Mouse (Mus musculus): ENCODE data around the gene Foxk2.
A peak's percentile ranks its signal among the peaks of the same experiment; 100 is the strongest.
"Not testable (repeated sequence)": the region's sequence is repeated elsewhere in the genome, so short reads cannot be mapped to it uniquely, and the experiment has no call there.

Foxk2 gene

DNA sequence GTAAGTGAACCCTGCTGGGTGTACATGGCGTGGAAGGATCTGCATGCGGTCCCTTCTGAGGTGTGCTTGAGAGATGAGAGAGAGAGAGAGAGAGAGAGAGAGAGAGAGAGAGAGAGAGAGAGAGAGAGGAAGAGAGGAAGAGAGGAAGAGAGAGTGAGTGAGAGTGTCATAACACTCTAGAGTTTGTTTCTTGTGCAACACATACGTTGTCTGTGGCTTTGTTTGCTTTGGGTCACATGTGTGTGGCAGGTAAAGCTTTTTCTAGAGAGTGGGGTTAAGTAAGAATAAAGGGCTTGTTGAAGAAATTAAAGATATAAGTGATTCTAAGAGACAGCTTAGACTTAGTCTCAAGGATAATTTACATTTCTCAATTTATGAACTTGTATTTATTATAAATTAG is 18.2 kb downstream of the Foxk2 start:
- DNase-seq (ENCODE audit: low spot score in 2 of 2), result no peak

DNA sequence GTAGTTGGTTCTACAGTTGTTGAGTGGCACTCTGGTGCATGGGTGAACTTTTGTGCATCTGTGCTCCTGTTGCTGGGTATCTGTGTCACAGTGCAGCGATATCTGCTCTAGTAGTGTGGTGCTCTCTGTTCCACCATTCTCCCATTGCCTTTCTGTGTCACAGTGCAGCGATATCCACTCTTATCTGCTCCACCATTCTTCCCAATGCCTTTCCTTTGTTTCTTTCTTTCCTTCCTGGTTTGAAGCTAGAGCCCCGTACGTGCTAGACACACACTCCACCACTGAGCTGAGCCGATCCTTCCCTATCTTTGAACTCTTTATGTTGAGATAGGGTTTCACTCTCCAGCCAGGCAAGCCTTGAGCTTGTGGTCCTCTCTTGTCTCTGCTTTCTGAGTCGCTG is 23.1 kb downstream of the Foxk2 start:
- no peak for DNase-seq (ENCODE audit: low spot score in 2 of 2)

DNA sequence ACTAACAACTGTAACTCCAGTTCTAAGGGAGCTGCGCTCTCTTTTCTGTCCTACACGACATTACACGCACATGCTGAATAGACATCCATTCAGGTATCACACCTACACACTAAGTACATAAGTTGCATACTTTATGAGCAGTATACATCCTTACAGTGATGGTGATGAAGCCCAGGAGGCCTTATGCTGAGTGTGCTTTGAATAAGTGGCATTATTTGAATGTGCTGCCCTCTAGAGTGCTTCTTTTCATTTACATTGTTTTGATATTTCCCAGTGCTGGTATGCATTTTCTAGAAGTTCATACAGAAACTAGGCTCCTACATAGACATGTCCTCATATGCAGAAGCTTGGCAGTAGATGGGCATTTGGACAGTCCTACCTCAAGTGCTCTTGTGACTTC is 30.1 kb downstream of the Foxk2 start:
- DNase-seq (ENCODE audit: low spot score in 2 of 2), result no peak

DNA sequence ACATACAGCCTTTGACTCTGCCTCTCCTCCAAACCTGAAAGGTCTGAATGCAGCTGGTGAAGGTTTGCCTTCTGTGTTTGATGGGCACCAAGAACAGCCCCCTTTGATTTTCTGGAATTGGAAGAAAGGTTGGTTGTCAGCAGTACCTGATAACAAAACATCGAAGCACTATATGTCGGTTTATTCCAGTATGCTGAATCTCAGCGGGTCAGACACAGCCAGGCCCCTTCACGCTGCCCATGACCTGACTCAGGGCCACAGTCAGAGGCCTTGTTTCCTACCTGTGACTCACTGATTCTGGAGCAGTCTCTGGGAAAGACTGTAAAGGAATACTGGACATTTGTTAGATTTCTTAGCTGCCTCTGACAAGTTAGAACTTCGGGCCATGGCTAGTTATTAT is 35.0 kb downstream of the Foxk2 start:
- DNase-seq (ENCODE audit: low spot score in 2 of 2), result no peak

DNA sequence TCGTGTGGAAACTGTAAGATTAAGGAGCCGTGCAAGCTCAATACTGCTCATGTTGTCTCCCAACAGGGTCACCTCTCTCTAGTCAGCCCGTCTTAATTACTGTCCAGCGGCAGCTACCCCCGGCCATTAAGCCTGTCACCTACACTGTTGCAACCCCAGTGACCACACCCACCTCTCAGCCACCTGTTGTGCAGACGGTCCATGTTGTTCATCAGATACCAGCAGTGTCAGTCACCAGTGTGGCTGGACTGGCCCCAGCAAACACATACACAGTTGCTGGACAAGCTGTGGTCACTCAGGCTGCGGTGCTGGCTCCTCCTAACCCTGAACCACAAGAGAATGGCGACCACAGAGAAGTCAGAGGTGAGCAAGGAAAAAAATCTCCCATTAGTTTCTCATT is 38.7 kb downstream of the Foxk2 start:
- DNase-seq (ENCODE audit: low spot score in 2 of 2), result no peak

DNA sequence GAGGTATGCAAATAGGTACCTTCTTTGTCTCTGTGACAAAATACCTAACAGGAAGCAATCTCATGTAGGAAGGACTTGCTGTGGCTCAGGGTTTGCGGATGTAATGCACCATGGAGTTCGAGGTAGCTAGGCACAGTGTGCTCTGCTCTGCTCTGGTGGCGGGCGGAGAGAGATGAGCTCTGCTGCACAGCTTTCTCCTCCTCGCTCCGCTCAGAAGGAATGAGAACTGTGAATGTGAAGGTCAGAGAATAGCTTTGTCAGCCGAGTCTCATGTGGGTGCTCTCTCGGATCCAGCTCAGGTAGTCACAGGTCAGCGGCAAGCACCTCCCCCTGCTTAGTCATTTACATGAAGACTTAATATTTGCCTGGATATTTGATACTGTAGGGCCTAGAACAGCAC is 40.5 kb downstream of the Foxk2 start:
- no peak for DNase-seq (ENCODE audit: low spot score in 2 of 2)

DNA sequence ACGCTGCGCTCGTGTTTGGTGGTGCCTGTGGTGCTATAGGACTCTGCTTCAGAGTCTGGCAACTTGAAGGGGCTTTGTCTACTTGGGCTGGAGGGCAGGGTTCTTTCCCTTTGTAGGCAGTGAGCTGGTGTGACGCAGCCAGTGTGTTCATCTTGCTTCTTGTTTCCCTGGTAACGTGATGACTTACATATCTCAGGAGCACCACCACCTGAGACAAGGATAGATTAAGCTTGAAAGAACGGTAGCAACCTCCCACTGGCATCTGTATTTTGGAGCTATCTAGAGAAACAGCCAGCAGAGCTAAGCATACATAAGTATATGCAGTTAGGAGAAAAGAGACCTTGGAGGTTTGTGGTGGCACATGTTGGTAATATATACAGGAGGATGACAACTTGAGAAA is 45.6 kb downstream of the Foxk2 start:
- DNase-seq (ENCODE audit: low spot score in 2 of 2), result no peak

DNA sequence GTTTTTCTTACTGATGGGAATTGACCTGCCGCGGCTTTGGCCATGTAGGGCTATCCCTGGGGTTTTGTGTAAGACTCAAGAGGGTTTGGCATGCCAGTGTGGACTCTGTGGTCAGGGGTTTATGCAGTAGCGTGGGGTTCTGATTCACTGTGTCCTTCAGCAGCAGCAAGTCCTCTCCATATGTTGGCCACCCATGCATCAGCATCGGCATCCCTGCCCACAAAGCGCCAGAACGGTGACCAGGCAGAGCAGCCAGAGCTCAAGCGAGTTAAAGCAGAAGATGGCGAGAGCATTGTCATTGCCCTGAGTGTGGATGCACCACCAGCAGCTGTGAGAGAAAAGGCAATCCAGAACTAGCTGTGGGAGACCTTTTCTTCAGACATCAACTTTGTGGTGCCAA is 46.8 kb downstream of the Foxk2 start:
- no peak for DNase-seq (ENCODE audit: low spot score in 2 of 2)

DNA sequence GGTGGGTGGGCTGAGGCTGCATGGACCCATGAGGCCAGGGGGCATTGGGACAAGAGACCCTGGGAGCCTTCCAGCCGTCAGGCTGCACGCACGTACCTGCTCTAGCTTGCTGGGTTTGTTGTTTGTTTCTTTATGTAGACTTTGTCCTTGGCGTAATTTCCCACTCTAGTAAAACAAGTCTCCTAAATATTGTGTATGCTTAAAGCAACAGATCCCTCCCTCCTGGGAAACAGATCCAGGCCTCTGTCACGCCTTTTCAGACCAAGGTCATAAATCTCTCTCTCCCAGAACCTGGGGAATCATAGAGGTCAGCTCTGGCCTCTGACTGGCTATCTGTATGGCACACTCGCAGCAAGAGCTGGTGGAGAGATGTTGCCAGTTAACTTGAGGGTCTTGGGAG is 47.9 kb downstream of the Foxk2 start:
- not testable (repeated sequence) for DNase-seq (ENCODE audit: low spot score in 2 of 2)

DNA sequence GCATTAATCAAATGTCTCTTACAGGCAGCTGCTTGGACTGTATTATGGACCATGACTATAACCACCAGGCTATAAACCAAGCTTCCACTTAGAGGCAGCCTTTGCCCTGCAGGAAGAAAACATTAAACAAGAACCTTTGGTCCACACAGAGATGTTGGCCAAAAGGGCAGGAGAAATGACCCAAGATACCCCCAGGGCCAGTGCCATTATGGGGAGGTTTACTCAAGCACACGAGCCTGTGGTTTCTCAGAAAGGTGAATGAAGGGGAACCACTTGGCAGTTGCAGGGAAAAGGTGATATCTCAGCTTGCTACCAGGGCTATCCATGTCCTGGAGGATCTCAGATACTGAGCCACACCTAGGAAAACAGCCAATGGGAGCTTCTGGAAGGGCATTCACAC is 66.2 kb downstream of the Foxk2 start:
- DNase-seq (ENCODE audit: low spot score in 2 of 2), result no peak

DNA sequence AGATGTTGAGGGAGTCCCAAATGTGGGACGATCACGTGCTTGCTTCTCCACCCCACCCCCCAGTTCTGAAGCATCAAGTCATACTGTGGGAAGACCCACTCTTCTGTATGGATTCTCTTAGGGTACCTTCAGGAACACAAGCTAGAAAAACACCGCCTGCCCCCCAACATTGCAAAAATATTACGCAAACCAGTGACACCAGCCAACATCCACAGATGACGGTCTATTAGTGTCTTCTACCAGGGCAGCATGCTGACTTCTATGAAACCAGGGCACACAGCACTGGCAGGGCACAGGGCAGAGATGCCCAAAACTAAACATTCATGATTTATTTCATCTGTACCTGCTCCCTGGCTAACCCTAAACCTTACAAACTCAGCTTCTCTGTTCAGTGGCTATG is 66.9 kb downstream of the Foxk2 start:
- no peak for DNase-seq (ENCODE audit: low spot score in 2 of 2)

DNA sequence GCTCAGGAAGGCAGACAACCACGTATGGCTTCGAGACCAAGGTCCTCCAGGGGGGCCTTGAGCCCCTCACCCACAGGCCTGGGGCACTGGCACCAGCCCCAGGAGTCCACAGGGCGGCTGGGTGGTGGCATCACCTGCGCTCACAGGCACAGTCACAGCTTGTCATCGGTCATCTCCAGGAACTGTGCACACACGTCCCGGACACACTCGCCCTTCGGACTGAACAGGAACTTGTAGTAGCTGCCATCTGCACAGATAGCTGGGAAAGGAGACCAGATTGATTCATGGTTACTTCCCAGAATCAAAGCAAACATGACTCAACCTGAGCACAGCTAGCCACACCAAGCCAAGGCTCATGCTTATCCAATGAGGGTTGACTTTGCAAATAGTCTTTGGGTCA is 68.4 kb downstream of the Foxk2 start:
- no peak for DNase-seq (ENCODE audit: low spot score in 2 of 2)

DNA sequence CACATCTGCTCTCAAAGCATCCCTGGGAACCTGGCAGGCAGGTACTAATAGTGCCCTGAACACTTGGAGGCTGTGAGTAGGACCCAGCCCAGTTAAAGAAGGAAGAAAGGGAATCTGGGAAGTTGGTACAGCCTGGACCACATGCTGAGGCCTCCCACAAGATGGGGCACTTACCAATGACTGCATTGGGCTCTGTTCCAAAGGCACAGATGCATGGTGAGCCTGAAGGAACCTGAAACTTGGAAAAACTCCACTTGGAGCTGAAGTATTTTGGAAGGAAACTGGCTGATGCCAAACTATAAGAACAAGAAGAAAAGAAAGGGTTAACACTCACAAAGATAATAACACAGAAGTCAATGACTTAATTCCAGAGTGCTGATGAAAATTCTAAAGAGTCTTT is 68.8 kb downstream of the Foxk2 start:
- DNase-seq (ENCODE audit: low spot score in 2 of 2), result no peak

DNA sequence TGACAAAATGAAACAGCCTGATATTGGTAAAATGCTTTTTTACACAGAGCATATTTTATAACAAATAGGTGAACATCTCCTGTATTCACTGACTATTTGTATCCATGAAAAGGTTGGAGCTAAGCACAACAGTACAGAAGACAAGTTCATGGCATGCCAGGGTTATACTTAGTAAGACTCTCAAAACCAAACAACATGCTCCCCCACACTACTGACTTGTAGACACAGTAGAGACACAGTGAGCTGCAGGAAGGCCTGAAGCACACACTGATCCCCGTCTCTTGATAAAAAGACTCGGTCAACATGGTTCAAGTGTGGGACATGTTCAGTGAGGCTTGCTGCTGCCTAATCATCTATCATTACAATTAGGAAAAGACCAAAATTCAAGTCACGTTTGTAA is 71.9 kb downstream of the Foxk2 start:
- DNase-seq (ENCODE audit: low spot score in 2 of 2), result no peak

DNA sequence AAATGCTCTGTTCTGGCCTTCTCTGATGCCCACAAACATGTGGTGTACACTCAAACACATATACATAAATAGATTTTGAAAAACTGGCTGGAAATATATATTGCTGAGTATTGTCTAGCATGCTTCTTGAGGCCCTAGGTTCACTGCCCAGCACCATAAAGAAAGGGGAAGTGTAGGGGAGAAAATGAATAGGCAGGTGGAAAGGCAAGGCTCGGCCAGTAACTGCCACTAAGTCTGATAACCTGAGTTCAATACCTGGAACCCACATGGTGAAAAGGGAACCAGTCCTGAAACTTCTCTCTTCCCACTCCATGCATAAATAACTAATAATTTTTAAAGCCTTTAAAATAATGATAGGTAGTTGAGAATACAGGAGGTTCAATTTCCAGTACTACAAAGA is 79.9 kb downstream of the Foxk2 start:
- DNase-seq (ENCODE audit: low spot score in 2 of 2), result no peak

DNA sequence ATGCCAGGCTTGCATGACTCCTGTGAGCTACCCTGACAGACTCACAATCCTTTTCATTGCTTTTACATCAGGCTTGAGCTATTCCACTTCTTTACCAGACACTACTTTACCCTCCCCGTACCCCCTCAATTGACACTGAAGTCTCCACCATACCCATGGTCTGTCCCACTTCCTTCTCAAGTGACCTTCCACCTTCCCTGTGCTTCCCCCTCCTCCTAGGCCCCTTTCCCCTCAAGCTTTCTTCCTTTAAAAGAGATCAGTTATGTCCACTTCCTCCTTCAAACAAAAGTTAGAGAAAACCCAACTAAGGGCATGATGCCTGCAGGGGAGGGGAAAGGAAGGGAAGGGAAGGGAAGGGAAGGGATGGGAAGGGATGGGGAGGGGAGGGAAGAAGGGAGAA is 80.5 kb downstream of the Foxk2 start:
- DNase-seq (ENCODE audit: low spot score in 2 of 2), result no peak

DNA sequence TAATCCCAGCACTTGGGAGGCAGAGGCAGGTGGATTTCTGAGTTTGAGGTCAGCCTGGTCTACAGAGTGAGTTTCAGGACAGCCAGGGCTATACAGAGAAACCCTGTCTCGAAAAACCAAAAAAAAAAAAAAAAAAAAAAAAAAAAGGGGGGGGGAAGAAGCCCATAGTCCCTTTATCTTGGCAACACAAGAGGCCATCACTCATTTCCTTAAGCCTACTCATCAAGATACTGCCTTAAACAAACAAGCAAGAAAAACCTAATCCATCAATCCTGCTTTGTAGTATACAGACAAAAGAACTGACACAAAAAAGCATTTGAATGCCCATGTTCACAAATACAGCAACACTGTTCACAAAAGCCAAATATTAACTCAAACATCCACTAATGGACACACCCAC is 82.6 kb downstream of the Foxk2 start:
- not testable (repeated sequence) for DNase-seq (ENCODE audit: low spot score in 2 of 2)

DNA sequence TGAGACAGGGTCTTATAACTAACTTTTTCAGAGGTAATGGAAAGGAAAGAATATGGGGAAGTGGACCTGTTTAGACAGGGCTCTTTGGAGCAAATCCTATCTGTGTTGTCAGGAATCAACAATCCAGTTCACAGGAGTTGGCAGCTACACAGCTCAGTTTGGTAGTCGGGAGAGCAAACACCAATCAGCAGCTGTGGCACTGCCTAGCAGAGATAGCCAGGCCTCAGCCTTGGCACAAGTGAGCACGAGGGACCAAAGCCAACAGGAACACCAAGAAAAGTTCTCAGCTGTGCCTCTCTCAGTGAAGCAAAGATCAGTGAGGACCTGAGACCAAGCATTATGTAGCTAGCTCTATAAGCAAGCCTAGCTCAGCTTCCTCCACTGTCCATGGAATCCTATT is 87.2 kb downstream of the Foxk2 start:
- DNase-seq (ENCODE audit: low spot score in 2 of 2), result no peak

DNA sequence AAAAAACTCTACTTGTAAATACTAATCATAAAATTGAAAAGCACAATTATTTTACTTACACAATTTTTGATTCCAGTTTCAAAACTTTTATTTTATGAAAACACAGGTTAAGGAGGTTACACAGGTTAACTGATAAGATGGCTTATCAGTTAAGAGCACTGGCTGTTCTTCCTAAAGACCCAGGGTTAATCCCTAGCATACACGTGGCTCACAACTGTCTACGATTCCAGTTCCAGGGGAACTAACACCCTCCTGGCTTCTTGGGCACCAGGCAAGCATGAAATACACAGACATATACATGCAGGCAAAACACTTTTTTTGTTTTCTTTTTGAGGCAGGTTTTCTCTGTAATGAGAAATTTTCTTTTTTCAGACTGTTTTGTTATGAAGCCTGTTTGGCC is 88.4 kb downstream of the Foxk2 start:
- DNase-seq (ENCODE audit: low spot score in 2 of 2), result no peak

DNA sequence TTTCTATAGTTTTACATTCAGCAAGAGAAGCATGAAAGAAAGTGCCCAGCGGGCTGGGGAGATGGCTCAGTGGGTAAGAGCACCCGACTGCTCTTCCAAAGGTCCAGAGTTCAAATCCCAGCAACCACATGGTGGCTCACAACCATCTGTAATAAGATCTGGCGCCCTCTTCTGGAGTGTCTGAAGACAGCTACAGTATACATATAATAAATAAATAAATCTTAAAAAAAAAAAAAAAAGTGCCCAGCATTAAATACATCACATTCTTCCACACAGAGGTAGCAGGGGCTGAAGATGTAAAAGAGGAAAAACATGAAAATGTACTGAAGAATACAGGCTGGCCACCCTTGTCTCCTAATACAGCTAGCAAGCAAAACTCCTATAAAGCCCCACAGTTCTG is 88.9 kb downstream of the Foxk2 start:
- not testable (repeated sequence) for DNase-seq (ENCODE audit: low spot score in 2 of 2)

DNA sequence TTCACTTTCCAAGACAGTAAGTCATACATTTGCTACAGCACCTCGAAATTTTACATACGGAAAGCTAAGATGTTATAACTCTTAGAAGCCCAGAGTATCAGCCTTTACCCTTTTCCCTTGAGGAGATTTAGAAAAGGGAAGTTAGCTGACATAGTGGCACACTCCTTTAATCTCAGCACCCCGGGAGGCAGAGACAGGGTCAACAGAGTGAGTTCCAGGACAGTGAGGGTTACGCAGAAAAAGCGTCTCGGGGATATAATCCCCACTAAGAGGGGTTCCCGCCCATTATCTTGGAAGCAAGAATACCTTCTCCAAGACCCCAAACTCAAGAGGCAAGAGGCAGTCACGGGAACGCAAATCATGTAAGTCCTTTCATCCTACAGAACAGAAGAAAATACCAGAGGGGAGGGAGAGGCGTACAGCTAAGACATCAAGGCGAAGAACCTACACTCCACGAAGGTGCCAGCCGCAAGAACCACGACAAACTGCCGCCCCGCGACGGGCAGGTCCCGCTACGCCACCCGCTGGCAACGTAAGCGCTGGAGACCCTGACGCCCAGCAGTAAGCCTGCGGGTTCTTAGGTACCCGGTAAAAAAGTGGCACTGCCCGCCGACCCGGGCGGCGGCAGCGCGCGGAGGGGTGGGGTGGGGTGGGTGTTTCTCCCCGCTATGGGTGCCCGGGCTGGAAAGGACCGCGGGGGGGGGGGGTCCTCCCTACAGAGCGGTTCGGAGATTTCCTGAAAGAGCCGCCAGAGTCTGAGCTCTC is 93.7 kb downstream of the Foxk2 start:
- peak; percentile 38 to 42 for DNase-seq (ENCODE audit: low spot score in 2 of 2)

DNA sequence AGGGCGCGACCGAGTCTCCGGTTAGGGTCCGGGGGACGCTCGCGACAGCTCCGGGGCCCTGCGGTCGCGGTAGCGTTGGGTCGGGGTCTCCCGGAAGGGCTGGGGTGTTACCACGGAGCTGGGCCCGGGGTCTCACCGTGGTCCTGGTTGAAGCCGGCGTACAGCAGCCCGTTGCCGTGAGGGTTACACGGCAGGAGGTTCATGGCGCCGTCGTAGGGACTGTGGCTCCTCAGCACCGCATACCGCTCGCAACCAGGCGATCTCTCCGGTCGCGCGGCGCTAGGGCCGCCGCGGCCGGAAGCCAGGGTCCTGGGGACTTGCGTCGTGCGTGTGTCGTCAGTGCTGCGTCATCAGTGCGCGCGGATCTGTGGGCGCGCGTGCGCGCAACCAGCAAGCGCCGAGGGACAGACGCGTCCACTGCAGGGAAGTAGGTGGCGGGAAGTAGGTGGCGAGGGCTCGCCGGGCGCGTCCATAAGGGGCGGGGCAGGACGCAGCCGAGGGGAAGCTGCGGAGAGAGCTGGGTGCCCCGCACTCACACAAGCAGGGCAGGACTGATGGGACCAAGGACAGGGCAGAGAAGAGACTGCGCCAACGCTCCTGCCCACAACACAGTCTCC is 94.4 kb downstream of the Foxk2 start, which contains the start of gene Wdr45b:
Gene Wdr45b, minus strand, starts transcription at position 355 of the 617 bp plus-strand sequence.
- DNase-seq (ENCODE audit: low spot score in 2 of 2), result peak; percentile 93 to 96
